Mouse (Mus musculus) embryo, embryonic 10.5 days (tissue): ENCODE data around the gene Timm23.

ENCODE experiments used
- DNase-seq: peaks from one replicate; pipeline ENCODE4 v3.0.0-alpha.2; 2015; ENCODE audit warnings: low spot score

The Timm23 gene

DNA sequence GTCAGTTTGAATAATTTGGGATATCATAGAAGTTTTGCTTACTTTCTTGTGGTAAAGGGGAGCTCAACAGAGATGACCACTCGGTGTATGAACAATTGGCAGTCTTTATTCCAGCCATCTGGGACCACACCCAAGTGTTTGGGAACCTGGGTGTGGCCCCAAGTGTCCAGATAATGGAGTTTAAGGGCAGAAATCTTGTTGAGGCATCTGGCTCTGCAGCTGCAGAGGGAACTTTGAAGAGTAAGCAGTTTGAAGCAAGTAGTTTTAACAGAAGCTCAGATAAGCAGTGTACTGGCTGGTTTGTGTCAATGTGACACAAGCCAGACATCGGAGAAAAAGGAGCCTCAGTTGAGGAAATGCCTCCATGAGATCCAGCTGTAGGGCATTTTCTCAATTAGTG is 67.4 kb downstream of the Timm23 start:
- peak; percentile 21 for DNase-seq

DNA sequence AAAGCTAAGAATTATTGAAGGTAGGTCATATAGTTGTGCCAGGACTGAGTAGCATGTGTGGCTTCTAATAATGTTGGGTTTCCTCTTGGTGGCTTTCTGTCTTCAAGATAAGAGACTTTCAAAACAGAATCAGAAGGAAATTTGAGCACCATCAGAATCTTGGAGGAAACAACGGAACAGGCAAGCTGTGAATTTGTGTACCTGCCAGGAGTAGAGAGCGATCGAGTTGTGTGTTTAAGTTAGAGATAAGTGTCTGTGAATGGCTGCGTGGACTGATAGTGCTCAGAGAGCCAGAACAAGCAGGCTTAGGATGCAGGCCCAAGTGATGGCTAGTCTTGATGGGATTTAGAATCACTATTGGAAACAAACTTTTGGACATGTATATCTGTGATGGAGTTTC is 69.9 kb downstream of the Timm23 start:
- no peak for DNase-seq
